Mouse (Mus musculus): ENCODE results near the gene Gm45799.

Gm45799 gene

DNA sequence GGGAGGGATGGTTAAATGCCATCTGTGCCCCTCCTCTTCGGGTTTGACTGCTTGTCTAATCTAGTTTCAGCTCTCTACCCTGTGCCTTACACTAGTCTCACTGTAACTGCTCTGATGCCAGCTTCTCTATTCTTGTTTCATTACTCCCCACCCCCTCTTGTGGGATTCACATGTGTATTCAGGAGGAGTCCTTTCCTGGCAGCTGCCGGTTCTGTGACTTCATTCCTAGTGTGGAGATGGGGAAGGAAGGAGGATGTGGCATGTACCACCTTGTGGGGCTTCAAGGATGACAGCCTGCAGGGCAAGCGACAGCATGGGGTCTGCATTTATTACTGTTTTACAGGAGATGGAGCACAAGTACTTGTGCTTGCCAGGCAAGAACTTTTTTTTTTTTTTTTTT is 1.6 kb downstream of the Gm45799 start:
- no peak for DNase-seq (ENCODE audit: low read depth)

DNA sequence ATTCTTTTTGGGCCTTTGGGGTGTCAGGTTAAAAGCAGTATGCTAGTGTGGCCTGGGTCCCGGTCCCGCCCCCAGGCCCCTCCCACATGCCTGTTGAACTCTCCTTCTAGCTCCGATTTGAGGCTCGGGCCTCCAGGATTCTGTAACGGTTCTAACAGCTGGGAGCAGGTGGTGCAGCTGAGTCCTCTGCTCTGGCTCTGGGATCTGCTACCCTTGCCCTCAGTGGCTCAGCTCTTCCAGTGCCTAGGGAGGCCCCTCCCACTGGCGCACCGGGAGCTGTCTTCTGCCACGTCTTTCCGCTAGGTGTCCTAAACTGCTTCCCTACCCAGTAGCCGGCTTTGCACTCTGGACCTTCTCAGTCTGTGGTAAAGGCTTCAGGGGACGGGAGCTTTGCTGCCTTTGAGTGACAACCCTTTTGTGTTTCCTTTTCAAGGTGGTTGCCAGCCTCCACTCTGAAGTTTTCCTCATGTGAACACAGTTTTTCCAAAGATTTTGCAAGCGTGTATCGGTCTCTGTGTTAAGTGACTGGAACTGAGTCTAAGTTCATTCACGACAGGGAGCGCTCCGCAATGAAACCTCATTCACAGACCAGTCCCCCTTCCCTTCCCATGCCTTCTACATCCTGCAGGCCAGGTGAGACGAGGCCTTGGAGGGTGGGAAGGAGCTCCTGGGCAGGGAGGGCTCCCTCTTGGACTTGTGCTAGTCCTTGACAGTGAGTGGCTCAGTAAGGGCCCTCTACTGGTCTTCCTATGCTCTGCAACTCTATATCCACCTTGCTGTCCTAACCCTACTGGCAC is 10.5 kb downstream of the Gm45799 start, which contains the start of gene Dnhd1:
Gene Dnhd1 (plus strand): TSS at position 189 of the 797 bp plus-strand sequence.
- DNase-seq (ENCODE audit: low read depth) = peak; percentile 65

DNA sequence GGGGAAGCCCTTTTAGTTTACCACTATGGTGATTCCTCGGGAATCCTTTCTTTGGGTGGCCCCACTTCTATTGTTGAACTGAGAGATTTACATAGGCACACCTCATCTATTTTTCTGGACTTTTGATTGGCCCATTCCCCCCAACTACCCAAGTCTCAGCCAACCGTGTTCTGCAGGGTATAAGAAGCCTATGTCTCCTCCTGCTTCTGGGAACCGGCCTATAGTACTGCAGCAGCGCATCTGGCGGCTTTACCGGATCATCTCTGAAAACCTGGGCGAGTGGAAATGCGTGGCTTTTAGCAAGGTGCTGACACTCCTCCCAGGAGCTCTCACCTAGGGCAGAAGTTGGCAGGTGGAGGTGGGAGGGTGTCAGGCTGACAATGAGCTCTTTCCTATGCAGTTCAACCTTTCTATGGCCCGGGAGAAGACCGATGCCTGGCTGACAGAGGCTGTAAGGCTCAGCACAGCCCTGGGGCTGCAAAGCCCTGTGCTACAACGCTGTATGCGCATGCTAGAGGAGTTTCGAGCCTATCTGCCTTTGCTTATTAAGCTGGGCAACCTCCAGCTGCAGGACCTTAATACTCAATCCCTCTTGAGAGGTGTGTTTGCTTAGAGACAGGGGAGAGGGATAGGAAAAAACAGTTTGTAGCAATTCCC is 45.3 kb downstream of the Gm45799 start:
- no peak for DNase-seq (ENCODE audit: low read depth)

DNA sequence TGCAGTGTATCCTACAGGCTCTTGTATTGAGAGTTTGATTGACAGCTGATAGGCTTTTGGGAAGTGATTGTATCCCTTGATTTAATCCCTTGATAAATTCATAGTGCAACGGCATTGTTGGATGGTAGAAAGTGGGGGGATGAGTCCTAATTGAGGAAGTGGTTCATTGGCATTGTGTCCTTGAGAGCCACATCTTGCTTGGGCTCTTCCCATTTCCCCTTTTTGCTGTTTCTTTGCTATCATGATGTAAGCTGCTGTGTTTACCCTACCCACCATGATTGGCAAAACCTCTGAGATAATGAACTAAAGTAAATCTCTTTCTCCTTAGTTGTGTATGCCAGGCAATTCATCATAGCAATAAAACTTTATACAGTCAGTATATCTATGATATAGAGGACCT is 50.5 kb downstream of the Gm45799 start:
- no peak for DNase-seq (ENCODE audit: low read depth)

DNA sequence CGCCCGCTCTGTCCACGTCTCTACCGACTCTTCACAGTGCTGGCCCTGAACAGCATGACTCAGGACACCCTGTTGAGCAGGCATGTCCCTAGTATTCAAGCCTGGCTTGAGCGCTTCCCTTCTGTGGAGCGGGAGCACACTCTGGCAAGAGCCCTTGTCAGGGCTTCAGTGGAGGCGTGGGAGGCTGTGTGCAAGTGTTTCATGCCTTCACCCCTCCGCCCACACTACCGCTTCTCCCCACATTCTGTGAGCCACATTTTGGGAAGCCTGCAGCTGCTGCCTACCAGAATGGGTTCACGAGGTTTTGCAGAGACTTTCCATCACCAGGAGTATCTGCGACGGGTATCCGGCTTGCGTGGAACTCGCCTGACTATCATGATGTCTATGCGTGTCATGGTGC is 62.8 kb downstream of the Gm45799 start:
- no peak for DNase-seq (ENCODE audit: low read depth)

DNA sequence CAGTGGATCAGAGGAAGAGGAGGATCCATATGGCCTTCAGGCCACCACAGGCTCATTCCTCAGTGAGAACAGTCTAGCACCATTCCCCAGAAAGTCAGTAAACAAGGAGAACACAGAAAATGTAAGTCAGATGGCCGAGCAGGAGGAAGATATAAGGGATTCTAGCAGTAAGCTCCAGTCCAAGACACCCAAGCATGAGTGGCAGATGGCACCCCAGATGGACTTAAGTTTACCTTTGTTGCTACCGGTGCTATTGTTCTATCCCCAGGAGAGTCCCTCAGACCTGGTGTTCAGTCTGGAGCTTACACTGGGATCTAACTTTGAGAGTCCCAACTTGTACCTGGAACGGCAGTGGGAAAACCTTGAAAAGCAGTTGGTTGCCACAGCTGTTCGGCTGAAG is 63.5 kb downstream of the Gm45799 start:
- DNase-seq (ENCODE audit: low read depth) = no peak

DNA sequence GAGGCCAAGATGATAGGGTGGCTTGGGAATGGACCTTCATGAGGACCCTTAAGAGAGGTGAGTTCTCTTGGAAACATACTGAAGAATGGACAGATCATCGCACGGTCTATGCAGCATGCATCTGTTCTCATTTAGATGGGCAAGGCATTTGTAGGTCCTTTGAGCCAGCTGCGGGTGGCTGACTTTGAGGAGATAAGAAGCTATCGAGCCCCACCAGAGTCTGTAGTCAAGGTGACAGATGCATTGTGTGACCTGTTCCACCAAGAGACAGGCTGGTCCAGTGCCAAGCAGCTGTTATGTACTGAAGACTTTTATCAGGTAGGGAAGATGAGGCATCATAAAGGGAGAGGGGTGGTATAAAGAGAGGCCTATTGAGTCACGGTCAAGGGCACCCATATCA is 68.4 kb downstream of the Gm45799 start:
- no peak for DNase-seq (ENCODE audit: low read depth)

DNA sequence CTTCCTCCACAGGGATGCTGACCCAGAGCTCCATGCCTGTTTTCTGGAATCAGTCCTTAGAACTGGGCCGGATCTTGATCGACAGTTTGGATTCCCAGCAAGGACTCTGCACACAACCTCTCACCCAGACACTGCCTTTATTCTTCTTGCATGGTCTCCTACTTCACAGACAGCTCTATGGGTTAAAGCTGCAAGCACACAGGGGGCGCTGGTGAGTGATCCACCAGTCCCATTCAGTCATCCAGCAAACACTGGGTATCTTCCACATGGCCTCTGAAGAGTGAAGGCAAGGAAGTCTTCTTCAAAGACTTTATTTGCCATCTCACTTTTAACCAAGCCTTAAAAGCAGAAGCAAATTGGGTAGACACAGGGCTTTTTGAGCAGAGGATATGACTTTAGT is 75.0 kb downstream of the Gm45799 start:
- DNase-seq (ENCODE audit: low read depth) = no peak

DNA sequence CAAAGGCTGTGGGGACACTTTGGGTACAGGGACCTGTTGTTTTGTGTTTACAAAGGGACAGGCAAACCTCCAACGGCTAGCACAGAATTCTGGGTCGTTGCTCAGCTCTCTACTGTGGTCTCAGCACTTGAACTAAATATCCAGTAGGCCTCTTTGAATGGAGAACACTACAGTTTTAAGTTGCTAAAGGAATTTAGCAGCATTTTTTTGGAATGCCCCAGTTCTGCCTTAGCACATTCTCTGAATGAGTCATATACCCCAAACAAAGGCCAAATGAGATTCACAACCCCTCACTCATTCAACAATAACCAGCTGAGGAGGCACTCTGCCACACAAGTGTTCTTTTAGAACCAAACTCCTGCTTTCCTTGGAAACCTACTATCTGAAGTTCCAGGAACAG is 81.6 kb downstream of the Gm45799 start:
- no peak for DNase-seq (ENCODE audit: low read depth)

DNA sequence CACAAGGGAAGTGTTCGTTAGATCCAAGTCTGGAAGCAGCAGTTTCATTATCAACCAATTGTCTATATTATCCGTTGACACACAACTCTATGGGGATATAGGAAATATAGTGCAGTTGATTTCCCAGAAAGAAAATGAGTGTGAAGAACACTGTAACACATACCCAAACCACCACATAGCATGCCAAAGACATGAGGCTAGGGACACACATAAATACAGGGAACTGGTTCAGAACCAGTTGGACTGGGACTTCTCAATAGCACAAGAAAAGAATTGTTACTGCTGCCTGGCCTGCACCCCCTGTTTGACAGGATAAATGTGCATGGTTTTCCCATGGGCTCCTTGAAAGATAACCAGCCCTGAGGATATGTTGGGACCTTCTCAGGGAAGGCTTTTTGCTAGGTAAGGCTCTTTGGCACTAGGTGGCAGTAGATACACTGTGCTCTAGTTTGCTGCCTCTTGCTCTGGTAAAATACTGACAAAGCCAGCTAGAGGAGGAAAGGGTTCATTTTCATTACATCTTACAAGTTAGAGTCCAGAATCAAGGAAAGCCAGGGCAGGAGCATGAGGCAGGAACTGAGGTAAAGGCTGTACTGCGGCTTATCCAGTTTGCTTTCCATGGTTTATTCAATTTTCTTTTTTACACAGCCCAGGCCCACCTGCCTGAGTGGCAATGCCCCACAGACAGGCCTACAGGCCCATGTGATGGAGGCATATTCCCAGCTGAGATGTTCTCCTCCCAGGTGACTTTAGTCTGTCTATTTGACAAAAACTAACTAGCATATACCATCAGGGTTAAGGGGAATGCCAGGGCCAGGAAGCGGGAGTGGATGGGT is 86.0 kb downstream of the Gm45799 start:
- DNase-seq (ENCODE audit: low read depth) = no peak

DNA sequence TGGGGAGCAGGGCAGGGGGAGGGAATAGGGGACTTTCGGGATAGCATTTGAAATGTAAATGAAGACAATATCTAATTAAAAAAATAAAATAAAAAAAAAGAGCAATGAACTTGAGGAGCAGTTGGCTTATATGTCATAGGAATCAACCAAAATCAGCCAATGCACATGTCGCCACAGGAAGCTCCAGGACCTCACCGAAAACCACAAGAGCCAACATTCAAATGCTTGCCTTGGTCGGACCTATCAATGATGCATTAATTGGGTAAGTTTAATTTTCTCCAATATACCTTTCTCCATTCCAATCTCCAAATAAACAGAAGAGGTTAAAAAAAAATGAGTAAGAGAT is 86.6 kb downstream of the Gm45799 start:
- DNase-seq (ENCODE audit: low read depth) = no peak

DNA sequence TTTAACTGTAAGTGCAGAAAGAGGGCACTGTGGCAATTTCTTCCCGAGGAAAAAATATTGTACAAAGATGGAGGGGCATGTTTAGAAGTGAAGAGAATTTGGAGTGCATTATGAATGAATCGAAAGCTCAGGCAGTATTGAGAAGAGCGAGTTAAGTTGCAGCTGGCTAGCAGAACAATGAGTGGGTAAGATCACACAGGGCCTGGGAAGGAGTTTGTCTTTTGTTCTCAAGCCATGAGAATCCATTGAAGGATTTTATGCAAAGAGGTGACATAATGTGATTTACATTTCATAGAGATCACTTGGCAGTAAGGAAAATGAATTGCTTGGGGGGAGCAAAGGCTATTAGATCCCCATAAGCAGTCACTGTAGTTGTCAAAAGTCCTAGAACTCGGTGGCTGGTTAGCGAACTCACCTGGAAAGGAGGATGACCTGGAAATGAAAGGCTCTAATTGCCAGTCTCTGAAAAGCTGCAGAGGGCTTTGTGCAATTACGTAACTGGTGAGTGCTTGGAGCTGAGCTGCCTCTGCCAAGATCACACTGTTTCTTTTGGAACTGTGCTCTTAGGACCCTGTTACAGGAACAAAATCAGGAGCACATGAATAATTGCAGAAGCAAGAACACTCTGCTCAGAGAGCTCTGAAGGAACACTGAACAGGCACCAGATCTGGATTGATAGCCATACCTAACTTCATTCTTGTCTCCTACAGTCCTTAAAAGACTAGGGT is 88.5 kb downstream of the Gm45799 start:
- no peak for DNase-seq (ENCODE audit: low read depth)

DNA sequence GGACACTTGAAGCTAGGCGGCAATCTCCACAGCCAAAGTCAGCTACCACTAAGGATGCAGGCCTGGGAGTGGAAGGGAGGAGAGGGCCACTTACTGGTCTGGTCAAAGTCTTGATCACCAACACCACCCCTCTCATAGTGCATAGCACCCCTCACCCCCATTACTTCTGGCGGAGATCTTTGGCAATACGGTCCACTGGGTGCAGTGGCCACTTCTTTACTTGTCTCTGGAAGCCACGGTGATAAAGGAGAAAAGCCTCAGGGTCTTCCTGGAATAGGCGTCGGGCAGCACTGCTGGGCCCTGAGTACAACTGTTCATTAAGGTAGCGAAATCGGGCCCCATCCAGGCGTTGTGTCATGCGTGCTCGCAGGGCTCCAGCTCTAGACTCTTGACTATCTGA is 93.5 kb downstream of the Gm45799 start:
- DNase-seq (ENCODE audit: low read depth) = no peak

Measured in fibroblast of lung, adult 2 months (primary cell).